Mouse (Mus musculus): ENCODE results near the gene Zmynd8.

Gene Zmynd8

GRCm38 (mm10) chr2:165858453-165859384, 40.1 kb downstream of the Zmynd8 start:
- peak; percentile 57 for DNase-seq (ENCODE audit: low spot score)

GRCm38 (mm10) chr2:165857841-165858426, 40.9 kb downstream of the Zmynd8 start:
- peak; percentile 69 for DNase-seq (ENCODE audit: low spot score)

- DNase-seq (ENCODE audit: low spot score), result peak; percentile 42
These were observed 41.4 kb downstream of the Zmynd8 start for GRCm38 (mm10) chr2:165857395-165857831.

DNA sequence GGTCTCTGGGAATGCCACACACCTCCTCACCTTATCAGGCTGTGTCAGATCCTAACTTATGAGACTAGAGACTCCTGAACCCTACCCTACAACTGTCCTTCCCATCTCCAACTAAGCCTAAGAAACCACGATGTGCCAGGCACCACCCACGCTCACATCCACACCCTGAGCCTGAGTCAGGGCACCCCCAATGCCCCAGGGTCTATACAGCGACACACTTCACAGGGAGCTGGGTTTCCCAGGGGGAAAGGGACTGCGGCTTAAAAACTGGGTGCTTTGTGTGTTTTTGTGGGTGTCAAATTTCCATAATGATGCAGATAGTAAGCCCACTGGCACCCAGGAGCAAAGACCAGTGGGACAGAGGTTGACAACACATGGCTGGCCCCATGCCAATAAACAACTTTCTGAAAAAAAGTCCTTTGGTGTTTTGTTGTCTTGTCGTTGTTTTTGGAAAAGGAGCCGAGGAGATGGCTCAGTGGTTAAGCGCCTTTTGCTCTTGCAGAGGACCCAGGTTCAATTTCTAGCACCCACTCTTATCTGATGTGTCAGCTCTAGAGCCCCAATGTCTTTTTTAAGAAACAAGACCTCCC, 42.1 kb downstream of the Zmynd8 start:
- DNase-seq (ENCODE audit: low spot score), result no peak

DNA sequence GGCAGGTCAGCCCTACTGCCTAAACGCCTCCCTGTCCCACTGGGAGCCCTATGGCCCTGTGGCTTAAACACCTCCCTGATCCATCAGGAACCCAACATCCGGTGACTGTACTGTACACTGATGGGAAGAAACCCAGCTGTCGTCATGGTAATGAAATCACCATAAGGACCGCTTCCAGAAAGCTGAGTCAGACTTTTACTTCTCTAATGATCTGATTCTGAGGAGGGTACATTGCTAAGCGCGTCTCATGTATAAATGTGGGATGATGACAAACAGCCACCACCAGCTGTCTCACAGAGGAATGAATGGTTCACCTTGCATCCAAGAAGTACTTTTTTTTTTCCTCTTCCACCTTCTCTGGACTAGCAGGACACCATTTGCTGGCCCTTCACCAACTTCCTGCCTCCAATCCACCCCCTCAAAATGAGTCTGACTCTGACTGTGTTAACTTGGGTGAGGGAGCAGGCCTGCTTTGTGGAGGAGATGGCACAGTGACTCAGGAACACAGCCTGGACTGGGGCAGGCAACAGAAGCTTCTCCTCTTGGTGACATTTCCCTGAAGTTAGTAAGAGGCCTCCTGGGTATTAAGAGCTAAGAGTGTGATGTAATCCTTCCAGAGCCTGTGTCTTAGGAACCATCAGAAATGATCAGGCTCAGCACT, 43.0 kb downstream of the Zmynd8 start:
- no peak for DNase-seq (ENCODE audit: low spot score)

DNA sequence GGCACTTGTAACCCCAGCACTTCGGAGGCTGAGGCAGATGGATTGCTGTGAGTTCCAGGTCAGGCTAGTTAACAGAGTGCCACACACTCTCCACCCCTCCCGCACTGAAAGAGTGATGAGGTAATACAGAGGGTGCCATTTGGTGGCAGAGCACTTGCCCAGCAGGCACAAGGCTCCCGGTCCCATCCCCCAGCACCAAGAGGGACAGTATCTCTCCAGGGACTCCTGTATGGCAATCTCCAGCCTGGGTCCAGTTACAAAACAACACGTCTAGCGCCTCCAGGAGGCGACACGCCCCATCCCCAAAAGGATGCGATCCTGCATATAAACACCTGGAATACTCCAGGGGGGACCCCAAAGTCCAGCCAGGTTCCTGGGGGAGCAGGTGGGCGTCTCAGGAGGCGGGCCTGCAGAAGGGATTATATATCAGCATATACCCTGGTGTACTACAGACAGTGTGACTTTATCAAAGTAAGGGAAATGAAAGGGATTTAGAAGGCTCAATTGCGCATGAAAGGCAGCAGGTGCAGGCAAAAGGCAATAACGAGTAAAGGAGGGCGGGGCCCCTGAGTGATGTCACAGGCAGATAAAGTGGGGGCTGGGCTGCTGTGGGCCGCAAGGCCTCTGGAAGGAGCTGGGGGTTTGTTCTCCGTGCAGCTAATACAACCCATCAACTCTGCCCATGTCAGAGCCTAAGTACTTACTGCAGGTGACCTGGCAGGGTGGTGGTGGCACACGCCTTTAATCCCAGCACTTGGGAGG, 44.4 kb downstream of the Zmynd8 start:
- DNase-seq (ENCODE audit: low spot score), result no peak

DNA sequence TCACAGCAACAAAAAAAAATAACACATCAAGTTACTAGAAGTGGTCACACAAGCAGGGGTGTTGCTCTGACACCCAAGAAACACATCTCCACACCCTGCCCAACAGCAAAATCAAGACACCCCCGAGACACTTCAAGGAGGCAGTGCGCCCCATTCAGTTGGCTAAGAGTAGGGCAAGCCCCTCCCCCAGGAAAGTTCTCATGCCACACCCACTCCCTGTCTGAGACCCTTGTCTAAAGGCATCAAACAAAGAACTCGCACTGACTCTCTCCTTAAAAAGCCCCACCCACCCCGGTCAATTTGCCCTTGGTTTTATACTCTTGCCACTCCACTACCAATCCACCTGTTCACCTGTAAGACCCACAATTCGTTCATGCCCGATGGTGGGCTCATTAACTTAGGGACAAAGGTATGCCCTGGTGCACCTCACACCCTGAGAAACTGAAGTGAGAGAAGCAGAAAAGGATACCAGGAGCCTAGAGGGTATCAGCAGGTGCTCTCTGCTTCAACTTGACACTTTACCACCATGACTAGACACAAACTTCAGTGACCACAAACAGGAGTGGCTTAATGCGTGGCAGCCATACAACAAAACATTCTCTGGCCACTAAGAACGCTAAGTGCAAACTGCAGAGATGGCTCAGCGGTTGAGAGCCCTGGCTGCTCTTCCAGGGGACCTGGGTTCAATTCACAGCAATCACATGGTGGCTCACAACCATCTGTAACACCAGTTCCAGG, 45.8 kb downstream of the Zmynd8 start:
- no peak for DNase-seq (ENCODE audit: low spot score)

GRCm38 (mm10) chr2:165852453-165852852, 46.4 kb downstream of the Zmynd8 start:
- no peak for DNase-seq (ENCODE audit: low spot score)

DNA sequence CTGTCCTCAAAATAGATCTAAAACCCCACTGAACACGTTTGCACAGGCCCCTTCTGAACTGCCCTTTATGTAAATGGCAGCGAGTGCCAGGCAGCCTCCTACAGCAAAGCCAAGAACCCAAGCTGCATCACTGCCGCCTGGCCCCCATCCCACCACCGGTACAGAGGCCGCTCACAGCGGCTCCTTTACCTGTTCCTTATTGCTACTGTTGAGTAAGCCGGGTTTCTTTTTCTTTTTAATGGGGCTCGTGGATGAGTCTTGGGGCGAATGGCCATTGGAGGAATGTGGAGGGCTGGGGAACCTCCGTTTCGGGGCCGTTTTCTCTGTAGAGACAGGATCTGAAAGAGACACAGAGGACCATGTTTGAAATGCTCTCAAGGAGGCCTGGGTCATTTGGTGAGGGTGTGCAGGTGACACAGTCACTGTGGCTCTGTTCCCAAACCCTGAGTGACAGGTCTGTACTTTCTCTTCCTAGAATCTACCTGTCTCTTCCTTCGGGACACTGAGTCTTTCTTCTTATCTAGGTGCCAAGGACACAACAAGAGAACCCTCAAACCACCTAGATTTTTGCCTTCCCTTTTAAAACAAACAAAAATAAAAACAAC, 46.9 kb downstream of the Zmynd8 start:
- no peak for DNase-seq (ENCODE audit: low spot score)

- DNase-seq (ENCODE audit: low spot score), result no peak
These were observed 48.0 kb downstream of the Zmynd8 start for GRCm38 (mm10) chr2:165850826-165851225.

DNA sequence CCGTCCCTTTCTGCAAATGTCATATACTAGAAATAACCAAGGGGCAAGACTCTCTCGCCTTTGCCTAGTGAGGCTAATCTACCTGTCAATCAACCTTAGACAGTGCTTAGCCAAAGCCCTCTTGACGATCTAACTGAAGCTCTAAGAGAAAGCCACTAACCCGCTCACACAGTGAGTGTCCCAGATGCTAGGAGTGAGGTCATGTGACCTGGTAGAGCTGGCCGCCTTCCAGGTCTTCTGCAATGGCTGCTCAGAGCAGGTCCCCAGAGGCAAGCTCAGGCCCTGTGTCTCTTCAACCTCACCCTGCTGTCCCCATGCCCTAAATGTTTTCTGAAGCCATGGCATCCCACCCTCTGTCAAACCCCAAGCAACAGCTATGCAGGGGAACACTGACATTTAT, 49.7 kb downstream of the Zmynd8 start:
- DNase-seq (ENCODE audit: low spot score), result no peak

DNA sequence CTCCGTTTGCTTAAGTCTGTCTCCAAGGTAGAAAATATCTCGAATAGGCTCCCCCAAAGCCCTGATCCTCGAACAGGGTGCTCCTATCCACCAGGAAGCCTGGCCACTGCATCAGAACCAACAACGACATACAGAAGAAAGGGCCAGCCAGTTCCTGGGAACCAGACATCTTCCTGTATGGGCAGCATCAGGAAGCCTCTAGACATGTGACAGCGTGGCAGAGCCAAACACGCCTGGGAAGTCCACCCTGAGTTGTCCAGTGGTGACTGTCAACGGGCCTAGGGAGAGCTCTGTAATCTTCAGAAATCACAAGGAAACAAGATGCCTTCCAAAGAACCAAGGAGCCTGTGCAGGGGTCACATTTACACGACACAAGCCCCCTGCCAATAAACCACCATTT, 52.0 kb downstream of the Zmynd8 start:
- DNase-seq (ENCODE audit: low spot score), result no peak

- DNase-seq (ENCODE audit: low spot score), result no peak
These were observed 53.3 kb downstream of the Zmynd8 start for GRCm38 (mm10) chr2:165845490-165845889.

GRCm38 (mm10) chr2:165843350-165843749, 55.5 kb downstream of the Zmynd8 start:
- no peak for DNase-seq (ENCODE audit: low spot score)

GRCm38 (mm10) chr2:165842241-165842640, 56.6 kb downstream of the Zmynd8 start:
- DNase-seq (ENCODE audit: low spot score), result no peak

- no peak for DNase-seq (ENCODE audit: low spot score)
These were observed 57.0 kb downstream of the Zmynd8 start for GRCm38 (mm10) chr2:165841805-165842204.

GRCm38 (mm10) chr2:165840852-165841251, 58.0 kb downstream of the Zmynd8 start:
- no peak for DNase-seq (ENCODE audit: low spot score)

GRCm38 (mm10) chr2:165839317-165839652, 59.5 kb downstream of the Zmynd8 start:
- no peak for DNase-seq (ENCODE audit: low spot score)

DNA sequence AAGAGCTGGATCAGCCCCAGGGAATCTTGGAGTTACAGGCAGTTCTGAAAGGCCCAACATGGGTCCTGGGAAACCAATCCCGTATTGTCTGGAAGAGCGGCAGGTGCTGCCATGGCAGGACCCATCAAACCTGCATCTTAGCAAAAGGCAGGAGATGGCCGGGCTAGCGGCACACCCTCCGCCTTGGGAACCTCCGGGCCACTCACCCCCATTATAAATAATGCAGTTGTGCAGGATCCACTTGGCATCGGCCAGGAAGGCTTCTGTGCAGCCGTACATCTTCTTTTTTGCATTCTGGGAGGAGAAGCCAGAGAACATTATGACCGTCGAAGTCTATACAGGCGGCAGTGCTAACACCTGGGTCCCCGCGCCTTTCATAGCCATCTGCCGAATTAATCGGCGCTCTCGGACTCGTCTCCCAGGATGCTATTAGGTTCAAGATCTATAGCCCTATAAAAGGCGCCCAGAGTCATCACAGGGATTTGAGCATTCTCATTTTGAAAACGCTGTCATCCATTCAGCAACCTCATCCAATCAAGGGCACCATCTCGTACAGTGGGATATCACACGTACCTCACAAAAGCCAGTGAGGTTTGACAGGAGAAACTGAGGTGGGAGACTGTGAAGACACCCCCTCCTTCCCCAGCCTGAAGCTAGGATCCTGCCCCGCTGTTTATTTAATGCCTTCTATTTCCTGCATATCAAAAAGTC, 60.1 kb downstream of the Zmynd8 start:
- DNase-seq (ENCODE audit: low spot score), result no peak

DNA sequence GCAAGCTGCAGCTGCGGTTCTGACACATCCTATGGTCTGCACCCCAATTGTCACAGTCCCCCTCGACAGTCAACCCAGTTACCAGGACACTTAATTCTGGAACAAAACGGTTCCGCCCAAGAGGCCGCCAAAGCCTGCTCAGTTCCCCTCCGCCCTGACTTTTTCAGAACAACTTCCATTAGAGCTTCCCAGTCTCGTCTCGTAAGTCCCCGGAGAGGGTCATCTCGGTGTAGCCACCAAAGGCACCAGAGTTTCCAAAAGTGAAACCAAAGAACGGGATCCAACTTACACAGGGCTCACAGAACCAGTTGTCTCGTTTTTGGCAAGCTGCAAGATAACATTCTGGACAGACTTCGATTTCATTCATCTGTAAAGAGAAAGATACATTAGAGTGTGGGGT, 64.2 kb downstream of the Zmynd8 start:
- DNase-seq (ENCODE audit: low spot score), result no peak

Data from embryo, embryonic 10 days (tissue).